Mouse (Mus musculus) erythroid progenitor cell, adult 5-6 weeks (primary cell): ENCODE data around the gene Uhrf1. TPM values are rescaled to one million over a fixed set of nuclear protein-coding genes. Genes with fewer than 3 reads are reported as not detected.
"Not testable (repeated sequence)": the region's sequence is repeated elsewhere in the genome, so short reads cannot be mapped to it uniquely, and the experiment has no call there.

ENCODE experiments used
- ATAC-seq: replicated peaks from 2 replicates; pipeline ENCODE4 v1.8.0; 2016; ENCODE audit warnings: moderate number of reproducible peaks, mild to moderate bottlenecking, moderate TSS enrichment, inconsistent platforms; ENCODE audit not compliant: poor library complexity, low FRiP score, severe bottlenecking
- total RNA-seq, 2 experiments: library from RNA; stranded (forward) in 1 of 2; stranded (reverse) in 1 of 2; fragments of 150-400 nt in 1 of 2; fragments of 186-747, 209-891 nt in 1 of 2; gene quantifications; 2 replicates each; pipeline versions ENCODE4 v1.2.3 to v1.2.4; 2015 to 2017; ENCODE audit warnings: low replicate concordance in 2 of 2

Gene Uhrf1
- total RNA-seq (2015; ENCODE audit: low replicate concordance) (86.9 and 122 TPM in 2 replicates), total RNA-seq (2017; ENCODE audit: low replicate concordance) (178 and 179 TPM in 2 replicates)

DNA sequence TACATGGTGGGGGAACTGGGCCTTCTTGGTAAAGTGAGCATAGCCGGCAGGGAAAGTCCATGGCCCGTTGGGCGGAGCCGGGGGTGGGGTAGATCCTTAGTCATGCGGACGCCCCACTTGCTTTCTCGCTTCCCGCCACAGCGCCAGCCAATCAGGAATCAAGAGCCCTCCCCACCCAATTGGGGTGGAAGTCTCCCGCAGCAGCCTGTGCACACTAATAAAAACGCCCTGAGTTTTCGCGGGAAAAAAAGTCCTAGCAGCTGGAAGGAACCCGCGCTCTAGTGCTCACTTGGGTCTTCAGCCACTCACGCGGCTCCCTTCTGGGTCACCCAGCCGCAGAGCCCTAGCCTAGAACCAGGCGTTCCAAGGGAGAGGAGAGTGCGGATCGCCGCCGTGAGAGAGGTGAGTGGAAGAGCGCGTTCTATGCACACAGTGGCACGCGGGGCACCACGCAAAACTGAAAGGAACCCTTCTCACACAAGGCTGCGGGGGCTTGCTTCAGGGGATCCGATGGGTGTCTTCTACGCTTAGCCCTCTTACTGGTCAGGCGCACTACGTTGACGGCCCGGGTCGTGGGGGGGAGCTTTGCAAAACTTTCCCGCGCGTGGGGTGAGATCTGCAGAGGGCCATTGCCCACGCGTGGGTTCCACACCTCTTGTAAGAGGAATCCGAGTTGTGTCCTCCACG is at the start of gene Uhrf1:
Uhrf1 (plus strand) TSS at position 162 of the 687 bp plus-strand sequence.
- ATAC-seq: peak; percentile 88

DNA sequence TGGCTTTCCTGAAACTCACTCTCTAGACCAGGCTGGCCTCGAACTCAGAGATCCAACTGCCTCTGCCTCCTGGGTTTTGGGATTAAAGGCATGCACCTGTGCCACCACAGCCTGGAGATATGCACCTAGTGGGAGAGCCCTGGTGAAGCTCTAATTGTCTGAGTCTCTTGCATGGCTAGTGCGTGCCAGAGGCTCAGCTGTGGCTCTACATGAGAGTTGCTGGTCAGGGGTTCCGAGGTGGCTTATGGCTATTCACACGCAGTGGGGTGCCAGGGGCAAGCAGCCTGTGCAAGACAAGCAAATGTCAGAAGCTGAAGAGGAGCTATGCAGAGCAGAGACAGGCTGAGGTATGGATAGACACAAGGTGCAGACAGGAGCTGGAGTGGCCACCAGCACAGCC is 48.4 kb upstream of the Uhrf1 start:
- ATAC-seq: no peak

DNA sequence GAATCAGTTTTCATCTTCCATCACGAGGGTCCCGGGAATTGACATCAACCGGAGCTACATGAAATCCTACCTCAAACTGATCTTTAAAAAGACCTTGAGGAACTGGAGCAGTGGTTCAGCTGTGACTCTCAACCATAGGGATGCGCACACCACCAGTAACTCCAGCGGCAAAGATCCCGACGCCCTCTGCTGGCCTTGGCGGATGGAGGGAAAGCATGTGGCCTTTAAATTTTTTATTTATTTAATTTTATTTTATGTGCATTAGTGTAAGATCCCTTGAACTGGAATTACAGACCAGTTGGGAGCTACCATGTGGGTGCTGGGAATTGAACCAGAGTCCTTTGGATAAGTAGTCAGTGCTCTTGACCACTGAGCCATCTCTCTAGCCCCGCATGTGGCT is 47.7 kb upstream of the Uhrf1 start:
- ATAC-seq: no peak

DNA sequence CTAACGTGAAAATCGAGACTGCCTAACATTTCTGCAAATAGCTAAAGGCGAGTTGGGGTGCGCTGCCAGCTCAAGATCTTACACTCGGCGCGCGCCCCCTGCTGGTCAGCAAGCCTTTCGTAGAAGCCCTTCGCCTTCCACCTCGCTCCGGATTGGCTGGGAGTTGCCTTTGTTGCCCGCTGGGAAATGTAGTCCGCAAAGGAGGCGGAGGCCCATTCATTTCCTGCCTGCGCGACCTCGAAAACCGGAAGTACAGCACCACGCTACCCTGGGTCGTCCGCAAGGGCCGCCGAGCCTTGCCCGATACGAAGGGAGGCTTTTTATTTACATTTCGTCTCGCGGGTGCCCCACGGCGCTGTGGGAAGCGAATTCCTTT is 47.3 kb upstream of the Uhrf1 start:
- ATAC-seq: peak; percentile 87

DNA sequence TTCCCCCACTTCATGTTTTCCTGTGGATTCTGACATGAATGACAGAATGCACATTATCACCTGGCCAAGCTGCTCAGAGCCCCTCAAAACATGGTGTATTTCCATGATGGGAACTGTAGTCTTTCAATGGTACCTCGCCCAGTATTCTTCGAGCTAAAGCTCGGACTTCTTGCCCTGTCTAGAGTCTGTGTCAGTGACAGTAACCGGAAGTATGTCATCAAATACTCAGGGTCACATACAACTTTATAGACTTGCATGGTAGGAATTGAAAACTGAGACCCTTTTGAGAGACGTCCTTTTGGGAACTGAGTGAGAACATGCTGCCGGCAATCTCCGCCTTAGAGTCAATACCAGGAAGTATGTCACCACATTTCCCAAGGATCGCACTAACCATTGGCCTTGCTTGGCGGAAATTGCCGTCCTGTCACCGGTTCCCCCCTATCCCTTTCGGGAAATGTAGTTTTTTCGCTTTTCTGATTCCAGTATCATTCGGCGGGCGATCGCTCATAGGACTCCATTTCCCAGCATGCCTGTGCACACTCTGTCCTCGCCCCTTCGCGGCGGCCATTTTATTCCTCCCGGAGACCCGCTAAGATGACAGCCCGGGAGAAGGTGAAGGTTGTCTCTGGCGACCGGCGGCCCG is 46.8 kb upstream of the Uhrf1 start, which contains the start of gene Fem1a:
Fem1a (plus strand) TSS at position 572 of the 643 bp plus-strand sequence.
- ATAC-seq: peak; percentile 89

DNA sequence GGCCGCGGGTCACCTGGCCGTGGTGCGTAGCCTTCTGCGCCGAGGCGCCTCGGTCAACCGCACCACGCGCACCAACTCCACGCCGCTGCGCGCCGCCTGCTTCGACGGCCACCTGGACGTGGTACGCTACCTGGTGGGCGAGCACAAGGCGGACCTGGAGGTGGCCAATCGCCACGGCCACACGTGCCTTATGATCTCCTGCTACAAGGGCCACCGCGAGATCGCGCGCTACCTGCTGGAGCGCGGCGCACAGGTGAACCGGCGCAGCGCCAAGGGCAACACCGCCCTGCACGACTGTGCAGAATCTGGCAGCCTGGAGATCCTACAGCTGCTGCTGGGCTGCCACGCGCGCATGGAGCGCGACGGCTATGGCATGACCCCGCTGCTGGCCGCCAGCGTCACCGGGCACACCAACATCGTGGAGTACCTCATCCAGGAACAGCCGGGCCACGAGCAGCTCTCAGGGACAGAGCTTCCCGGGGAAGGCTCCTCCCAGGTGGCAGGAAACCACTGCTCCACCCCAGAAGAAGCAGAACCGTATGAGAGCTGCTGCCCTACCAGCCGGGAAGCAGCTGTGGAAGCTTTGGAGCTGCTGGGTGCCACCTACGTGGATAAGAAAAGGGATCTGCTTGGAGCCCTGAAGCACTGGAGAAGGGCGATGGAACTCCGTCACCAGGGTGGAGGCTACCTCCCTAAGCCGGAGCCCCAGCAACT is 45.8 kb upstream of the Uhrf1 start:
- ATAC-seq: no peak

DNA sequence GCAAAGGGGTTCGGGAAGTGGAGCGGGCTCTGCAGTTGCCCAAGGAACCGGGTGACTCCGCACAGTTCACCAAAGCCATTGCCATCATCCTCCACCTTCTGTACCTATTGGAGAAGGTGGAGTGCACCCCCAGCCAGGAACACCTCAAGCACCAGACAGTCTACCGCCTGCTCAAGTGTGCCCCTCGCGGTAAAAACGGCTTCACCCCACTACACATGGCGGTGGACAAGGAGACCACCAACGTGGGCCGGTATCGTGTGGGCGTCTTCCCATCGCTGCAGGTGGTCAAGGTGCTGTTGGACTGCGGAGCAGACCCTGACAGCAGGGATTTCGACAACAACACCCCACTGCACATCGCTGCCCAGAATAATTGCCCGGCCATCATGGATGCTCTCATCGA is 44.9 kb upstream of the Uhrf1 start:
- ATAC-seq: not testable (repeated sequence)

DNA sequence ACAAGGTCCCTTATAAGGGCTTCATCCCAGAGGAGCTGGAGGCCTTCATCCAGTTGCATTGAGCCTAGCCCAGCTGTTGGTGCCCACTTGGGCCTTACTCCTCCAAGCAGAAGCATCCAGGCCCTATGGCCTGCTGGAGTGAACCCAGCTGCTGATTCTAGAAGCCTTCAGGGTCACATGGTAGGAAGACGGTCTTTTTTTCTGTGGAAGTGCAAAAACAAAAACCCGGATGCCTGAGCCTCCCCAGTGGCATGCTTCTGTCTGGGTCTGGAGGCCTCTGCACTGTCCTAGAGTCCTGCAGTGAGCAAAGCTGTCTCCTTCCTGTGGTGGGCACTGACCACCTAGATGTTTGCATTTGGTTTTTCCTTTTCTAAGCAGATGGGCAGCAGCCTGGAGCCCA is 44.3 kb upstream of the Uhrf1 start:
- not testable (repeated sequence) for ATAC-seq

DNA sequence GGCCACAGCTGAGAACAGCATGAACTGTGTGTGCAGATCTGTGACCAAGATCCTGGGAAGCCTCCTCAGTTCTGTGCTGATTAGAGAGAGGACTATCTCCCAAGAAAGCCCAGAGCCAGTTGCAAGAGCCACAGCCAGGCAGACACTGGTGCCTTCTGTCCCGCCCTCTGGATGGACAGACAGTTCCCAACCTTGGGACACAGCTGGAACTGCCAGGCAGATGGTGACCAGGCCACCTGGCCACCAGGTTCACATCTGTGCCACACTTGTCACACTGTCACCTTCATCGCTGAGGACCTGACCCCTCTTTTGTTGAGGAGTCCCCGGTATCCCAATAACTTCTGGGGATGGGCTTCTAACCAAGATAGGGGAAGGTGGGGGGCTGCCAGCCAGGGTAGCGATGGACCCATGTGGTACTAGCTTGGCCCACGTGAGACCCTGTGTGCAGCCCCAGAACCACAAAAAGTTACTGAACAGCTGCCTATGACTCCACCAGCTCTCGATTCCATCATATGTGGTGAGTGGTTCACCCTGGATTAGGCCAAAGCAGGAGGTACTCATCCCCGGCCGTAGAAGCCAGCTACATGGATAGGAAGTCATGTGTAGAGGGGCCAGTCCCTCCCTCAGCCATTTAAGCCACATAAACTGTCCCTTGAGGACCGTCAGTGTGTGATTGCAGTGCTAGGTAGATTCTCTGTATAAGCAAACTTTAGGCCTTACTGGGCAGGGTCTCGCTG is 43.7 kb upstream of the Uhrf1 start:
- no peak for ATAC-seq

DNA sequence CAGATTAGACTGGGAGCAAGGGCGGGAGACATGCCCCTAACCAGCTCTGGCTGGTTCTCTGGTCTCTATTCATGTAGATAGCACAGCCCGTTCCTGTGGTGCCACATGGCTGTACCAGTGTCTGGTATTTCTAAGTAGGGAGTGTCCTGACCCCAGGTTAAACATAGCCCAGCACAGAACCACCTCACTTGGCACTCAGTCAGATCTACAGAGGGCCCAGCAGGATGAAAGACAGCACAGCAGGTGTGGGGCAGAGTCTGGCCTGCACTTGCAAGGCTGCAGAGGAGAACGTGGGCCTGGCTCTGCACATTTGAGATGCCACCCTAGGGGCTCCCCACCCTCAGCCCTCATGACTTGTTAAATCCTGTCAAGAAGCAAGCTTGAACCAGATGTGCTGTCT is 42.0 kb upstream of the Uhrf1 start:
- ATAC-seq: no peak

DNA sequence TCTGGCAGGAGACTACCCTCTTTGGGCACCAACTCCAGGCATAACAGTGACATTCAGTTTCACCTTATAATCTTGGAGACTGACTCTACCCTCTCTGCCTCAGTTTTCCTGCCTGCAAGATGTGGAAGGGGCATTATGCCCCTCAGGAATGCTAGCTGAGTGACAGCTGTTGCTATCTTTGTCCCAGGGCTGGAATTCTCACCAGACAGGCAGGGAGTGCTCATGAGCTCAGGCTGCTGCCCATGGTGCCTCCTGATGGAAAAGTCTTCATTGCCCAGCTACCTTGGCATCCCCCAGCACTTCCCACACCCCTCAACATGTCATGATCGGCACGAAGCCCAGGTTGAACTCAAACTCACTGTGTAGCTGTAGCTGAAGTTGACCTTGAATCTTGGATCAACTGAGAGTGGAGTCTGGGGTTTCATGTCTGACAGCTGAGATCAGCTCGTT is 40.5 kb upstream of the Uhrf1 start:
- ATAC-seq: no peak

DNA sequence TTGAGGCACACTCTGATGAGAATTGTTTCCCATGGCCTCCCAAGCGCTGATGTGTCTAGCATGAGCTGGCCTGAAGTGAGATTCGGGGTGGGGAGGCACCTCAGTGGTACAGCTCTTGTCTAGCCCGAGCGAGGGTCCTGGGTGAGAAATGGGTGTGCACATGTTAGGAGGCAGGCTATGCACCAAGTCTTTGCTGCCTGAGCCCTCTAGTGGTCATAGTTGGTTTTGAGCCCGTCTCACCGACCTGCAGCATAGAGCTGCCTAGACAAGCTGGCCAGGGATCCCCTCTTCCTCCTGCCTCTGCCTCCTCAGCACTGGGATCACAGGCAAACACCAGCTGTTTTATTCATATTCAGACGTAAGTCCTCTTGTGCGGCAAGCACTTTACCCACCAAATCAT is 39.1 kb upstream of the Uhrf1 start:
- ATAC-seq: peak; percentile 92

DNA sequence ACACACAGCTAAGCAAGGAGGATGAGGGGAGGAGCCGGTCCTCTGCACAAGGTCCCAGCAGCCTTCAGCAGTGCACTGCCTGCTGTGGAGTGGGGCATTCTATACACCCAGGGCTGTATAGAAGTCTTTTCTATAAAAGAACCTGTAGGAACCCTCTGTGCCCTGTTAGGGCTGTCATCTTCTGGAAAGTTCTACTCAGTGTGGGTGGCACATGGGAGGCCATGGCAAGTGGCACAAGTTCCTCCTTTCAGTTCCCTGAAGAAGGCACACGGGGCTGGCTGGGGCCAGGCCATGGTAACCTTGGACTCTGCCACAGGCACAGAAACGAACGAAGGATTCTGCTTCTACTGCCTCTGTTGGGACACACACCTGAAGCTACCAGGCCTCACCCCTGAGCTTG is 38.1 kb upstream of the Uhrf1 start:
- ATAC-seq: no peak

DNA sequence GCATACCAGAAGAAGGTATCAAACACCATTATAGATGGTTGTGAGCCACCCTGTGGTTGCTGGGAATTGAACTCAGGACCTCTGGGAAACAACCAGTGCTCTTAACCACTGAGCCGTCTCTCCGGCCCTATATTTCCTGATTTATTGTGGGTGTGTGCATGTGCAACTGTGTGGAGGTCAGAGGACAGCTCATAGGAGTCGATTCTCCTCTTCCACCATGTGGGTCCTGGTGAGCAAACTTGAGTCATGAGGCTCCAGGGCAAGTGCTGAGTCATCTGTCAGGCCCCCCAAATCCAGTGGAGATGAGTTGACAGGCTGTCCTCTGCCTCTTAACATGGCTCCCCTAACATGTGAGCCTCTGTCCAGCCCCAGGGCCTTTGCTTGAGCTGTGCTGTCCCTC is 37.3 kb upstream of the Uhrf1 start:
- ATAC-seq: no peak

DNA sequence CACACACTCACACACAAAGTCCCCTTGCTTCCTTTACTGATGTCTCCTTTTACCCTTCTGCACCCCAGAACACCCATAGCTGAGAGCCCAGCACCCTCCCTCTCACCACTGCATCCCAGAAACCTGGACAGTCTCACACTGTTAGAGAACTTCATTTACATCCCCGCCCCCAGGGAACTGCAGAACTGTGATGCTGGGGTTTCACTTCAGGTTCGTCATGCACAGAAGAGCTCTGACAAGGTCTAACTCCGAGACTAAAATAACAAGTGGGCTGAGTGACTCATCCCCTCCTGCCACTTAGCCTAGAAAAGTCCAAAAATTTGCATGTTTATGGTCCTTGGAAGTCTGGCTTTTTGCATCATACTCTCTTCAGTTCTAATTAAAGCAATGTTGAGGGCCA is 36.9 kb upstream of the Uhrf1 start:
- no peak for ATAC-seq

DNA sequence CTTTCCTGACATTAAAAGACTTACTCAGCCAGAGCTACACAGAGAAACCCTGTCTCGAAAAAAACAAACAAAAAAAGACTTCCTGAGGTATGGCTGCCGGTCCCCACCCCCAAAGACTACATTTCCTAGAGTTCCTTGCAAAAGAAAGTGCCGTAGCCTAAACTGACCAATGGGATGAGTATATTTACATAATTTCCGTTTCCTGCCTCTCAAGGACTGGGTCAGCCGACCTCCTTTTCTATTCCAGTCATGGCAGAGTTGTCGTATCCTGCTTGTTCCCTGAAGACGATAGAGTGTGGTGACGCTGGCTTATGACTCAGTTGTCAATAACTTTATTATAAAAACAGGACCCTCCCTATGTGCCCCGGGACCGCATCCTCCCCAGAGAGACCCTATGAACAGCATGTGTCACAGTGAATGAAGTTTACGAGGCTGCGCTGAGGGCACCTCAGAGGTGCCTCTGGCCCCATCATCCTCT is 33.9 kb upstream of the Uhrf1 start:
- peak; percentile 62 for ATAC-seq

DNA sequence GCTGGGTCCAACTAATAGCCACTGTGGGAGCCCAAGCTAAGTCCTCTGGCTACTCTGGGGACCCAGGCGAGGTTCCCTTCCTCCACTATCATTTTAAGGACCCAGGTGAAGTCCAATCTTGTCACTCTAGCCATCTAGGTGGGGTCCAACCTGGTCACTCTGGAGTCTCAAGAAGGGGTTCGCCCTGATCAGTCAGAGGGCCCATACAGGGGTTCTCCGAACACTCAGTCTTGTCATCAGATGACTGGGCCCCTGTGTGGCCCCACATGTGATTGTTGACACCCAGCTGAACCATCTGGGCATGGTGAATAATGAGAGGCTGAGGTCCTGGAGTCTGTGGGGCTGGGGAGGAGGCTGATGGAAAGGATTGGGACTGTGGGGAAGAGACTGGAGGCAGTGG is 33.4 kb upstream of the Uhrf1 start:
- no peak for ATAC-seq

DNA sequence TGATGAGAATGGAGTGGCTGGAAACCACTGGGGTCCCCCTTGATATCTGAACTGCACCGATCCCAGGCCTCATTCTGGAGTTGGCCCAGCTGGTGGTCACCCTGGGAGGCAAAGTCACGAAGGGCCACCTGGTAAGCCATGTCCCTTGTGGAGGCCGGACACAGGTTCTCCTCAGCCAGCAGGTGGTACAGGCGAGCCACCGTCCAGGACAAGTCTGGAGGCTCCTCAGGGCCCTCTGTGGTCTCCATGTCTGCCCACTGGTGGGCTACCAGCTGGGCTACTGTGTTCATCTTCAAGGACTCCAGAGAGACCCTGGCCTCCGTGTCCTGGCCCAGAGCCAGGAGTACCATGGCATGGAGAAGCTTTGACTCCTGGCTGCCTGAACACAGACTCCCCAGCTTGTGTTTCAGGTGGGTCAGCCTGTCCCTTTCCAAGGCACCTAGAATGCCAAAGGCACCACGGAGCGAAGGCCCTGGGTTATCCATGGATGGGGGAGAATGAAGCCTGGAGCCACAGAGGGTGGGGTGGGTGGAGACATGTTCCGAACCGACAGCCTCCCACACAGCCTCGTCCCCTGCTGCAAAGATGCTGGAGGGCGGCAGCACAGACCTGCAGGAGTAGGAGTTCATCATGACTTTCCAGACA is 31.4 kb upstream of the Uhrf1 start:
- no peak for ATAC-seq

DNA sequence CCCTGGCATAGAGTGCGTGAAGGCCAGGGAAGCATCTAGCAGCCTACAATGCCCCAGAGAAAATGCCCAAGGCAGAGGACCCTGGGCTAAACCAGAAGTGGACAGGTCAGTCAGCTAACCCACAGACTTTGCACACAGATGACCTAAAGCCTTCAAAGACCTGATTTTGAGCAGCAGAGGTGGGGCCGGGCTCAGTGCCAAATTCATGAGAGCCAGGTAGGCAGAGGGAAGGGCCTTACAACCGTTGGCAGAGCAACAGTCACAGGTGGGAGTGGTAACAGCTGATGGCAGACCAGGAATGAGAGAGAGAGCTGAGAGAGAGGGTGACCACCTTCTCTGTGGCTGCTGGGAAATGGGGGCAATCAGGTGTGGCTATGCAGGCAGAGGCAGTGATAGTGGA is 30.5 kb upstream of the Uhrf1 start:
- no peak for ATAC-seq

DNA sequence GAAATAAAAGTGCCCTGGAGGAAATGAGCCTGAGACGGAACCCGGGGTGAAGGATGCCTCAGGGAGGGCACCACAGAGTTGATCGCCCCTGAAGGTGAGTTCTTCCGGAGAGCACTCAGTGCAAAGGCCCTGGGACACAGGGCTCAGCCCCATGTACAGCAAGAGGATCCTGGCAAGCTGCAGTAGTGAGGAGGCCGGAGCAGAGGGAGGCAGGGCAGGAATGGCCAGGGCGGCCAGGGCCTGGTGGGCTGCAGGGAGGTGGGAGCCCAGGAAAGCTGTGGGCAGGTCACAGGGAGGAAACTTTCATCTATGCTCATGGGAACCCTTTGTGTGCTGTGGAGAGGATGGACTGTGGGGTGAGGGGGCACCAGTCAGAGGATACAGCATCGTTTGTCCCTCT is 29.6 kb upstream of the Uhrf1 start:
- ATAC-seq: no peak
